Mouse (Mus musculus) 3T3-L1 (cell line): Measurements from ENCODE around the gene Dph2.

Experiments
- DNase-seq: peaks from one replicate; pipeline ENCODE4 v3.0.0-alpha.2; 2015; ENCODE audit warnings: low read depth, low spot score

Dph2 gene

GRCm38 (mm10) chr4:117872471-117872886 is 19.4 kb downstream of the Dph2 start, which contains the start of gene Ccdc24:
Ccdc24 (minus strand) TSS chr4:117872557.
- DNase-seq = no peak

DNA sequence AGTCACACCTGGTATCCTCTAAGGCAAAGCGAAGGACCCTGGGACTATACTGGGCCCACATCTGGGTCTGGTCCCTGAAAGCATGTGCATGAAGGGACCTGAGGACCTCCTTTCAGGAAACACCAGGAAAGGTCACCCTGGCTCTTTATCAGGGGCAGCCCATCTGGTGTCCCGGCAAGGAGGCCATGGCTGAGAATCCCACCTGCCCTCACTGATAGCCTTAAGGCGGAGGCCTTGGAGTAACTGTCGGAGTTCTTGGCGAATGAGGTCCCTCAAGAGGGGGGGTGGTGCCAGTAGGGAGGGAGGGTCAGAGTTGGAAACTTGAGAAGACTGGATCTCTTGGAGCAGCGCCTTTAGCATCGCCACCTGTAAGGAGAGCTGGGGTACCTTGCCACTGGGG is 20.0 kb downstream of the Dph2 start:
- no peak for DNase-seq

DNA sequence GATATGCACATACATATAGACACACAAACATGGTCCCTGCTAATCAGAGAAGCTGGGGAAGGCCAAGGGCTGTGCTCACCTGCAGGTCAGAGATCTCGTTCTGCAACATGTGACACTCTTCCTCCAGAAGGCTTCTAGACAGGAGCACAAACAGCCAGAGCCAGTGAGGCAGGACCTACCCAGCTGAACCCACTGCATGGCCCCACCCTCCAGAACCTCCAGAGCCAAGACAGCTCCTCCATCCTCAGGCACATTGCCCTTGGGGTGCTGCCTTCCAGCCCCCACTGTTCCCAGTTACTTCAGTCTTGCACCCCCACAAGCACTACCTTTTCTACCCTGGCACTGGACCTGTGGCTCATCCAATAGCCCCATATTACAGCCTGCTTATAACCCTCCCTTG is 21.4 kb downstream of the Dph2 start:
- DNase-seq = no peak

DNA sequence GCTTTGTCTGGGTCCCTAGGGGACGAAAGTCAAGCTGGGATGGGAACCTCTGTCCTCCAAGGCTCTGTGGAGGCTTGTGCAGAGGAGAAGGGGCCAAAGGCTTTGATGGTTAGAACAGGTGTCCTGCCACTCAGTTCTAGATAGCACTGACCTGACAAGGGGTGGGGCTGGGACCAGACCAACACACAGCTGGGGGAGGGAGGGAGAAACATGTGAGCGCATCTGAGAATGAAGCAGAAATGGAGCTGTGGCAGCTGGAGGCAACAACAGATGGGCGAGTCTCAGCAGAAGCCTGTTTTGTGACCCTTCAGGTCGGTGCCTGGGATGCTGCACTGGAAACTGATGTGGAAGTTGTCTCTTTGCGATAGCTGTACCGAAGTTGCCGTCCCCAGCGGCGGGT is 22.5 kb downstream of the Dph2 start:
- DNase-seq = no peak

- peak; percentile 13 for DNase-seq
These were observed 24.0 kb downstream of the Dph2 start for GRCm38 (mm10) chr4:117867823-117868222.

- no peak for DNase-seq
These were observed 24.8 kb downstream of the Dph2 start for GRCm38 (mm10) chr4:117867000-117867399.

GRCm38 (mm10) chr4:117866083-117866482 is 25.7 kb downstream of the Dph2 start:
- peak; percentile 91 for DNase-seq

GRCm38 (mm10) chr4:117862823-117863222 is 29.0 kb downstream of the Dph2 start:
- DNase-seq = peak; percentile 38

DNA sequence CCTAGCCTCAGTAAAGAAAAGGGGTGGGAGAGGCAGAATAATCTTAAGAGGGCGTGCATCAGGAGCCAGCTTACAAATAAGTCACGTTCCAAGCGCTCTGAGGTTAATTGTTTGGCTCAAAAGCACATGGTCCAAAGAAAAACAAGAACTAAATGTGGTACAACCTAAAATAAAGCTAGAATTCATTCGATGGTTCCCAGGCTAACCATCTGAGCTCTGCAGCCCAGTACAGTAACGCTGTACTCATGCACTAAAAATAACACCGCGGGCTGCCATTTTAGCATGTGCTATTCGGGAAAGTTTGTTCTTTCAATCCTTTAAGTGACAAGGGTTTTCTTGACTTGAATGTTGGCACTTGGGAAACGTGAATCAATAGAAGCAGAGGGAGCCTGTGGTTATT is 31.3 kb downstream of the Dph2 start:
- no peak for DNase-seq

GRCm38 (mm10) chr4:117858794-117859193 is 33.0 kb downstream of the Dph2 start:
- peak; percentile 53 for DNase-seq

- no peak for DNase-seq
These were observed 36.7 kb downstream of the Dph2 start for GRCm38 (mm10) chr4:117855146-117855545.

DNA sequence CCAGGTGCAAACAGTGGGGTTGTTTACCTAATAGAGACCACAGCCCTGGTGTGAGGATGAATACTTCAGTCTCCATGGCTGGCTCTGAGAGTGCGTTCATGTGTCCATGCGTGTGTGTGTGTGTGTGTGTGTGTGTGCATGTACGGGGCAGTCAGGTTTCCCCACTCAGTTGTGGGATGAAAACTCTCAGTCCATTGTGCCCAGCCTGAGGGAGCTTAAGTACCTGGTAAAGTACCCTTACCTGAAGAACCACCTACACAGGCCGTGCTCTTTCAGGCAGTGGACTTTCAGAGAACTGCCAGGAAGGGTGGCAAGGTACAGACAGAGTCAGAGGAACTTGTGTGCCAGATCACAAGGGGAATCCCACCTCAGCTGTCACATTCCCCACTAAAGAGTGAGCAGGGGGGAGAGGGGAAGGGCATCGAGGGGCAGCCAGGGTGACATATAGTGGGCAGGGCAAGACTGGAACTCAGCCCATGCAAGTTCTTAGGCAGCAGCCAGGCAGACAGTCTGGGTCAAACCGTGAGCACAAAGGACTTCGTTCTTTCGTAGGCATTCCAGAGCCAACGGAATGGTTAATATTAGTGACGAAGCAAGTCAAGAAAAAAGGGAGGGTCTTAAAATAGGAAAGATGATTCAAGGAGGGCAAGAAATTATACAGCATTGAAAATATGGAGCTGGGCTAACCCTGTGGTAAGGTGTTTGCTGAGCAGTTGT is 39.5 kb downstream of the Dph2 start:
- DNase-seq = no peak

DNA sequence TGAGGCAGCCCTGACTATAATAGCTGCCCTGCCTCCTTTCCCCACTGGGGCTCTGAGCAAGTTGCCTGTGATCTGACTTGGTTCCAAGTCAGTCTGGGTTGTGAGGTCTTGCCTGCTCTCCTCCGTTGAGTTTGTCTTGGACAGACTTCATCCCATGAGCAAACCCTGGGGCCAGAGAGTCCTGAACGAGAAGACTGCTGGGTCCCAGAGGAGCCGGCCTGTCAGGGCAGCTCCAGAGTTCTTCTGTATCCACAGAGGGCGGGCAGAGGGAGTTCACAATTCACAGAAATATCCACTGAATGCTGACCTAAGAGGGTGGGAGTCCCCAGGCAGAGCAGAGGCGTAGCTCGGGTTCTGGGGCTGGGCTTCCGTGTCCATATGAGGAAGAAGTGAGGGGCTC is 41.0 kb downstream of the Dph2 start:
- DNase-seq = no peak

GRCm38 (mm10) chr4:117850176-117850575 is 41.7 kb downstream of the Dph2 start:
- no peak for DNase-seq

- DNase-seq = no peak
These were observed 42.3 kb downstream of the Dph2 start for GRCm38 (mm10) chr4:117849506-117849905.

GRCm38 (mm10) chr4:117849063-117849462 is 42.8 kb downstream of the Dph2 start:
- no peak for DNase-seq

DNA sequence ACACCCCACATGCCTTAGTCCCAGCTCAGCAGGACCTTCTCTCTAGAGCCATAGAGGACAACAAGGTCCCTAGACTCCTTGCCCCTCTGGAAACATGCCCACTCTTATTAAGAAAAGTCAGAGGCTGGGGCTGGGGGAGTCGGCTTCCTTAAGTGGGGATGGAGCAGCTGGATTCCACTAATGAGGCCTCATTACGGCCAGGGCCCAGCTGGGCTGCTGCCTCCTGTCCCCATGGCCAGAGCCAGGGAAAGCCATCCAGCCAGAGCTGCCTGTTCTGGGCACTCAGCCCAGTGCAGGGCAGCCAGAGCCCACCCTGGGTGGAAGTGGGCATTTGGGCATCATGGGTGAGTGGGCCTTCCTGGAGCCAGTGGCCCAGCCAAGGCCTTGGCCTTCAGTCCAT is 44.8 kb downstream of the Dph2 start:
- no peak for DNase-seq

- no peak for DNase-seq
These were observed 45.6 kb downstream of the Dph2 start for GRCm38 (mm10) chr4:117846261-117846660.

DNA sequence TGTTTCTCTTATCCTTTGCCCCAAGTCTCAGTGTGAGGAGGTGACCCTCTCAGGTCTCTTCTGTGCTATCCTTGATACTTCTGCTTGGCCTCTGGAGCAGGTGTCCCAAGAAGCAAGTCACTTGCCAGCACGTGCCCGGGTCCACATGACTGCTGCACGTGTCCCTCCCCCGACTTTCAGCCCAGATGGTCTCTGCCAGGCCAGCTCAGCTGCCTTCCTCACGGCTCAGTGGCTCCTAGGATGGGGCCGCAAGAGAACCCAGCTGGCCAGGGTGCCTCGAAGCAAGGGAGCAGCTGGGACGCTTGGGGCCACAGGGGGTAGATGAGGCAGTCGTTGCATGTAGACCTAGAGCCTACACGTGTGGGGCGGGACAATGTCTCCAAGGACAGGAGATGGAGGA is 46.5 kb downstream of the Dph2 start:
- DNase-seq = no peak

GRCm38 (mm10) chr4:117844467-117844866 is 47.4 kb downstream of the Dph2 start:
- no peak for DNase-seq

- no peak for DNase-seq
These were observed 48.7 kb downstream of the Dph2 start for GRCm38 (mm10) chr4:117843101-117843500.

- peak; percentile 10 for DNase-seq
These were observed 50.3 kb downstream of the Dph2 start for GRCm38 (mm10) chr4:117841566-117841965.

- no peak for DNase-seq
These were observed 51.0 kb downstream of the Dph2 start for GRCm38 (mm10) chr4:117840821-117841220.

- no peak for DNase-seq
These were observed 52.5 kb downstream of the Dph2 start for GRCm38 (mm10) chr4:117839366-117839765.
